Mouse (Mus musculus) embryonic facial prominence, embryonic 13.5 days (tissue): ENCODE results near the gene Mpp3. TPM values are rescaled to one million over a fixed set of nuclear protein-coding genes. Genes with fewer than 3 reads are reported as not detected.
A peak's percentile ranks its signal among the peaks of the same experiment; 100 is the strongest.

ENCODE experiments used
- ATAC-seq: fragments of 200-750 bp; cut with Nextera tagmentation; 2 replicates; pipeline ENCODE4 v1.8.0; 2017; ENCODE audit warnings: low read depth; ENCODE audit not compliant: insufficient number of reproducible peaks, insufficient read depth, low FRiP score, low TSS enrichment
- H3K27ac ChIP-seq: fragments of 300-500 bp; sonication (generic); 2 replicates; pipeline ENCODE4 v1.5.1; 2015; ENCODE audit warnings: moderate library complexity, mild to moderate bottlenecking, inconsistent platforms
- H3K27me3 ChIP-seq: fragments of 300-500 bp; sonication (generic); 2 replicates; pipeline ENCODE4 v1.6.1; 2015; ENCODE audit warnings: mild to moderate bottlenecking, inconsistent platforms
- H3K36me3 ChIP-seq: fragments of 300-500 bp; sonication (generic); 2 replicates; pipeline ENCODE4 v1.6.1; 2015; ENCODE audit warnings: mild to moderate bottlenecking, inconsistent platforms
- H3K4me1 ChIP-seq: fragments of 300-500 bp; sonication (generic); 2 replicates; pipeline ENCODE4 v1.6.1; 2015; ENCODE audit warnings: inconsistent platforms
- H3K4me2 ChIP-seq: fragments of 300-500 bp; sonication (generic); 2 replicates; pipeline ENCODE4 v1.6.1; 2015; ENCODE audit warnings: moderate library complexity, mild to moderate bottlenecking, inconsistent platforms
- H3K4me3 ChIP-seq: fragments of 300-500 bp; sonication (generic); 2 replicates; pipeline ENCODE4 v1.5.1; 2015; ENCODE audit warnings: mild to moderate bottlenecking, inconsistent platforms
- H3K9ac ChIP-seq: fragments of 300-500 bp; sonication (generic); 2 replicates; pipeline ENCODE4 v1.6.1; 2015; ENCODE audit warnings: mild to moderate bottlenecking, inconsistent platforms
- H3K9me3 ChIP-seq: fragments of 300-500 bp; sonication (generic); 2 replicates; pipeline ENCODE4 v1.6.1; 2016; ENCODE audit warnings: inconsistent platforms
- WGBS: fragments of 180-500 bp; shearing (Covaris S2); methylation state at CpG from one replicate; pipeline ENCODE4 v1.1.7; 2015; ENCODE audit warnings: mixed read lengths; 5-methylcytosine and 5-hydroxymethylcytosine counted together
- polyA plus RNA-seq: library from polyadenylated mRNA; unstranded; fragments of >200 nt; fragmentation: Nextera tagmentation; extraction: Ambion mirVana; gene quantifications from 2 replicates; pipeline ENCODE4 v1.2.1, GENCODE M21; 2015

Mpp3 gene
- polyA plus RNA-seq, 1 experiment from 2014 or later = 4.3 TPM

DNA sequence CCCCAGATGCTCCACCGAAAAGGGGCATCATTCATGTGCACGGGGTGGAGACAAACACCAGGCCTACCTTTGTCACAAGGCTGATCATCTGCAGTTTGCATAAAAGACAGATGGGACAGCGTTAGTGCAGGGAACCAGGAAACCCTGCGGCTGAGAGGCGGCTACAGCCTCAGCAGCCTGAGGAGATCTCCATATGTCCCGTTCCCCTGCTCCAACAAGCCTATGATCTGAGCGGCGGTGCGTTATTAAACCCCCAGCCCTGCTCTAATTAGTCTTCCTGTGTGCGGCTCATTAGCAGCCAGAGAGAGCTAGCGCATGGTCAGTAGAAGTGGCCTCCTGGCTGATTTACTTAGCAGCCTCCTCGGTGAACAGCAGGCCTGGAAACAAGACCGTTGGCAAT, 18.1 kb downstream of the Mpp3 start:
- WGBS = 70% methylated on average over 13 of the region's 13 CpGs
- Histone ChIP-seq H3K9ac (no peak overlapping the region), H3K36me3 (peaks cover 11% of the 10 kb centered on the region; the same call in 1 of the 2 replicates), H3K4me3 (no peak overlapping the region), H3K27ac (no peak overlapping the region), H3K27me3 (no peaks in the 10 kb centered on the region), H3K4me2 (no peak overlapping the region), H3K4me1 (no peaks in the 10 kb centered on the region), H3K9me3 (no peaks in the 10 kb centered on the region)
- ATAC-seq = no peak

DNA sequence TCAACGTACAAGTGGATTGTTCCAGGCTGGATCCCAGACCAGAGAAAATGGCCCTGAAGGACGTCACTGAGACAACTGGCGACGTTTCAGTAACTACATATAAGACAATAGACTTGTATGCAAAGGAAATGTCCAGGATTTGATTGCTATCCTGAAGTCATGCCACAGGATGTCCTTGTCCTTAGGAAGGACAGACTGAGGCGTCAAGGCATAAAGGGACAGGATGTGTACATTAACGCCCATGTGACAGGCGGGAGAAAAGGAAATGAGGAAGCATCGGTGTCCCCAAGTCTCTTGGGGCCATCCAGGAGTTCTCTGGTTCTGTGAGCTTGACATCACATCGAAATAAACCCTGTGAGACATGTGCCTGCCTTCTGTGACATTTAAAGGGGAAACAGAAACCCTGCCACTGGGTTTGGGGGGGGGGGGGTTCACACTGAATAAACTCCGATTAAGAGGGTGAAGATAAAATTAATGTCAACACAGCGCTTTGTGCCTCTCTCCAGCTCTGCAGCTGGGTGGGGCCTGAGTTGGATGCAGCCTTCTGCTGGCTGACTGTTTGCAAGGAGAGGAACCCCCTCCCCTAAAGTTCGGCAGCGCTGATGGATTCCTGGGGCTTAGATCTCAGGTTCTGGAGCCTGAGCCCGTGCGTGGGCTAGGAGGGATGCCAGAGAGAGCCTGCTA, 19.2 kb downstream of the Mpp3 start:
- Histone ChIP-seq H3K36me3 (peaks cover 16% of the 10 kb centered on the region), H3K9me3 (no peaks in the 10 kb centered on the region), H3K9ac (no peak overlapping the region), H3K27ac (no peak overlapping the region), H3K4me2 (no peak overlapping the region), H3K4me3 (no peak overlapping the region), H3K27me3 (no peaks in the 10 kb centered on the region), H3K4me1 (no peaks in the 10 kb centered on the region)
- no peak for ATAC-seq
- 81% methylated on average over 15 of the region's 15 CpGs for WGBS

DNA sequence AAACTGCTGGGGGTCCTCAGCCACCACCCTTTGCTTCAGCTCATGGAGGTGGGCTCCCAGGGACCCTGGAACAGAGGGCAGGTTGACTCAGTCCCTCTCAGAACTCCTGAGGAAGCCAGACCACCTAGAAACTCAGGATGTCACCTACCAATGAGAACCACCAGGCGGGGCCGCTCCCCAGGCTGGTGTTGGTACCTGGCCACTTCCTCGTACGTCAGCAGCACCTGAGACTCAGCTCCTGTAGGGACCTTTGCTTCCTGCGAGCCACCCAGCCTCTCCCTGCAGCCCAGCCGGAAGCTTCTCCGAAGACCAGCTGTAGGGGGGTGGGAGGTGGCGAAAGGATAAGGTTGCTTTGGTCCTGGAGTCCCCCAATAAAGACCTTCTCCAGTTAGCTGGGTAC, 19.9 kb downstream of the Mpp3 start:
- ATAC-seq = no peak
- Histone ChIP-seq H3K27ac (no peak overlapping the region), H3K36me3 (peaks cover 16% of the 10 kb centered on the region), H3K9me3 (no peaks in the 10 kb centered on the region), H3K27me3 (no peaks in the 10 kb centered on the region), H3K4me2 (no peak overlapping the region), H3K9ac (no peak overlapping the region), H3K4me3 (no peak overlapping the region), H3K4me1 (no peaks in the 10 kb centered on the region)
- 90% methylated on average over 8 of the region's 8 CpGs for WGBS

DNA sequence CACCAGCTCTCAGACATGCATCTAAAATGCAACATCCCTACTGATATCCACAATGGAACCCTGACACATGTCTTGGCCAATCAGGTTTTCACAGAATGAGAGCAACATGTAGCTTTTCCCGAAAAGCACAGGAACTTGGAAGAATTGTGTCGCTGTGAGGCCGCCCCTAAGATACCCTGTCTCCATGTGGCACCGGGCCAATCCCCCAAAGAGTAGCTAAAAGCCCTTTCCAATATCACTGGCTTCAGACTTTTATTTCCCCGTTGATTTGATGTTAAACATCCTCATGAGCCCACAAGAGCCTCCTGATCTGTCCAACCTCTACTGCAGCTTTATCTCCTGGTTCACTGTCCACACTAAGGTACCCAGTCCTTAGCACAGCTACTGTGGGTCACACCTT, 21.6 kb downstream of the Mpp3 start:
- ATAC-seq = no peak
- 81% methylated on average over 5 of the region's 5 CpGs for WGBS
- Histone ChIP-seq H3K27me3 (no peaks in the 10 kb centered on the region), H3K4me2 (no peak overlapping the region), H3K27ac (no peak overlapping the region), H3K4me1 (no peaks in the 10 kb centered on the region), H3K36me3 (peaks cover 16% of the 10 kb centered on the region), H3K9me3 (no peaks in the 10 kb centered on the region), H3K9ac (no peak overlapping the region), H3K4me3 (no peak overlapping the region)

DNA sequence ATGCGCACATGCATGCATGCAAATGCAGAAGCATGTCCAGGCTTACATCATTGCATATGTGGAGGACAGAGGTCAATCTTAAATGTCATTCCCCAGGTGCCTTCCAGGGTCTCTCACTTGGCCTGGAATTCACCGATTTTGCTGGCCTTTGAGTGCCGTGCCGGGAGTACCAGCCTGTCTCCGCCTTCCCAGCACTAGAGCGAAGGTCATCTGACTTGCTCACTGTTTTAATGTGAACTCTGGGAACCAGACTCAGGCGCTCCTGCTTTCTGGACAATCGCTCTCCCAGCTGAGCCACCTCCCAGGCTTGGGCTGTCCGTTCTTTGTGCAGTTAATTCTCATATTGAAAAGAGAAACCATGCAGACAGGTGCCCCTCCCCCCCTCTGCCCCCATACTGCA, 22.0 kb downstream of the Mpp3 start:
- H3K4me2 ChIP-seq = no peak overlapping the region
- no peaks in the 10 kb centered on the region for H3K27me3 ChIP-seq
- no peak overlapping the region for H3K4me3 ChIP-seq
- H3K27ac ChIP-seq = no peak overlapping the region
- H3K9me3 ChIP-seq = no peaks in the 10 kb centered on the region
- no peaks in the 10 kb centered on the region for H3K4me1 ChIP-seq
- no peak overlapping the region for H3K9ac ChIP-seq
- peaks cover 15% of the 10 kb centered on the region for H3K36me3 ChIP-seq
- WGBS = 75% methylated on average over 9 of the region's 9 CpGs
- no peak for ATAC-seq

DNA sequence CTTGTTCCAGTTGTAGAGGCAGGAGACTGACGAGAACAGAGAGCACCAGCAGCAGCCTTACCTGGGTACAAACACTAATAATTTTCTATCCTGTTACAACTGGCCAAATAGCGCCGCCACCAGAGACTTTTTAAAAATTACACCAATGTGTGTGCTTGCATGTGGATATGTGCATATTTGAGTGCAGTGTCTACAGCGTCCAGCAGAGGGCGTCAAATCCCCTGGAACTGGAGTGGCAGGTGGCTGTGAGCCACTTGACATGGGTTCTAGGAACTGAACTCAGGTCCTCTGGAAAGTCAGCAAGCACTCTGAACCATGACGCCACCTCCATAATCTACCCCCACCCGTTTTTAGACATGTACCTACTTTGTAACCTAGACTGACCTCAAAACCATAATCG, 24.0 kb downstream of the Mpp3 start:
- H3K9ac ChIP-seq = no peak overlapping the region
- H3K4me3 ChIP-seq = no peak overlapping the region
- peaks cover 10% of the 10 kb centered on the region; the same call in 1 of the 2 replicates for H3K36me3 ChIP-seq
- H3K27me3 ChIP-seq = no peaks in the 10 kb centered on the region
- WGBS = 91% methylated on average over 8 of the region's 8 CpGs
- ATAC-seq = no peak
- H3K27ac ChIP-seq = no peak overlapping the region
- no peaks in the 10 kb centered on the region for H3K9me3 ChIP-seq
- H3K4me1 ChIP-seq = no peaks in the 10 kb centered on the region
- no peak overlapping the region for H3K4me2 ChIP-seq

DNA sequence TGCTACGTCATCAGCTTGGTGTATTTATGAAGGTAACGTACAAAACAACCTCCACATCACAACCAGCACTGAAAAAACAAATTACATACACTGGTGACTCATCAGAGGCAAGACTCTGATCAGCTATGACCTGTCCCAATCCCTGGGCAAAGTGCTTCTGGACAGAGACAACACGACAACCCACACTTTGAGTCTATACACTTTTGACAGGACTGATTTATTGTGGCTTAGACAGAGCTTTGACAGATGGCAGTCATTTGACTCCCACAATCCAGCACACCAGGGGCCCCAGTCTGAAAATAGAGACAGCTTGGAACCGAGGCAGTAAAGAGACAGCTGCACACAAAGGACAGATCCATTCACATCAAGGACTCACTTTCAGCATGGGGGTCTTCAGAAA, 28.8 kb downstream of the Mpp3 start:
- Histone ChIP-seq H3K9me3 (no peaks in the 10 kb centered on the region), H3K36me3 (peaks cover 3% of the 10 kb centered on the region; the same call in 1 of the 2 replicates), H3K4me1 (peaks cover 7% of the 10 kb centered on the region; the same call in 1 of the 2 replicates), H3K27ac (no peak overlapping the region), H3K27me3 (no peaks in the 10 kb centered on the region), H3K4me3 (no peak overlapping the region), H3K4me2 (no peak overlapping the region), H3K9ac (no peak overlapping the region)
- ATAC-seq = no peak
- WGBS = 51% methylated on average over 4 of the region's 4 CpGs

DNA sequence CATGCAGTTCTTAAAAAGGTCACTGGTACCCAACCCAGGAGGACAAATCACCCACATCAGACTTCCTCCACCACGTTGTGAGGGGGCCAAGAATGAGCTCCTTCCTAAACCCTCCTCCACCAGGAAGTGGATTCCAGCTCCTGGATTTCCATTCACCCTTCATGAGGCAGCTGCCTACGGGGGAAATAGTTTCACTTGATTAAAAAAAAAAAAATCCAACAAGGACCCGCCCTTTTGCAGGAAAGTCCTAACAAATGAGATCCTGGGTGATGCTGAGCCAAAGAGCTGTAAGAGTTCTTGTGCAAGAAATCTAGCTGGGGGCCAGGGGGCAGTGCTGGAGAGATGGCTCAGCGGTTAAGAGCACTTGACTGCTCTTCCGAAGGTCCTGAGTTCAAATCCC, 30.0 kb downstream of the Mpp3 start:
- Histone ChIP-seq H3K27ac (0 out of 2 replicates have a peak overlapping the region, but pooled peaks have one; percentile 16), H3K4me2 (no peak overlapping the region), H3K9ac (no peak overlapping the region), H3K27me3 (no peaks in the 10 kb centered on the region), H3K9me3 (no peaks in the 10 kb centered on the region), H3K4me1 (peaks cover 7% of the 10 kb centered on the region; the same call in 1 of the 2 replicates), H3K4me3 (no peak overlapping the region), H3K36me3 (no peaks in the 10 kb centered on the region)
- 42% methylated on average over 5 of the region's 5 CpGs for WGBS
- no peak for ATAC-seq

DNA sequence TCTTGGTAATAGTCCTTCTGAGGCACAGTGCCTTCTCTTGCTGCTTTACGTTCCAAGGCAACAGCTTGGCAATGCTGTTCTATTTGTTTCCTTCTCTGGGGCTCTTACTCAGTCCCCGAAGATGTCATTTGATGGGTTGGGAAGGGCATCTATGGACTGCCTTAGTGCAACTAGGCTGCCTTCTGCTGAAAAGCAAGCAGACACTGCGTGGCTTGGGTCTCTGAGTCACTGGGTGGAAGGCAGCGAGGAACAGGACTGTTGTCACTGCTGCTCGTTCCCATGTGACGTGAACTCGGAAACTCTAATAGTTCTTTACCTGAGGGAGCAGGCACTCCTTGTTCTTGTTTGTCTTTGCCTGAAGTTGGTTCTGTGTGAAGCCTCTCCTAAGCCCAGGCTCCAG, 32.3 kb downstream of the Mpp3 start:
- H3K4me3 ChIP-seq = no peak overlapping the region
- 84% methylated on average over 7 of the region's 7 CpGs for WGBS
- H3K36me3 ChIP-seq = no peaks in the 10 kb centered on the region
- no peak overlapping the region for H3K9ac ChIP-seq
- no peak for ATAC-seq
- H3K4me1 ChIP-seq = peaks cover 7% of the 10 kb centered on the region; the same call in 1 of the 2 replicates
- no peaks in the 10 kb centered on the region for H3K27me3 ChIP-seq
- H3K4me2 ChIP-seq = no peak overlapping the region
- H3K9me3 ChIP-seq = no peaks in the 10 kb centered on the region
- no peak overlapping the region for H3K27ac ChIP-seq

DNA sequence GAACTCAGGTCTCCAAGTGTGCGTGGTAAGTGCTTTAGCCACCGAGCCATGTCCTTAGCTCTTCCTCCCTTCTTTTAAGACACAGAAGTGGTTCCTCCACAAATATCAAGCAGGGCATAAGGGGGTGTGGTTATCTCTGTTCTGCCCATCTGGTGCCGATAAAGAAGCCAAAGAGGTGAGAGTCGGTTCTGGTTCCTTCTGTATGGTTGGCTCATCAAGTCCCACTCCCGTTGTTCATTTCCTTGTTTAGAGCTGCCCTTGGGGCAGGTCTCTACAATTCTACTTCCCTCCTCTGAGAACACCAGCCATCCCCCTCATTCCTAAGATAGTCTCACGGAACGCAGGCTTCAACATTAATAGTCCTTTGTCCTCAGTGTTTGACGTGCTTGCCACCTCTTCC, 34.2 kb downstream of the Mpp3 start:
- no peak overlapping the region for H3K9ac ChIP-seq
- peaks cover 7% of the 10 kb centered on the region; the same call in 1 of the 2 replicates for H3K4me1 ChIP-seq
- no peak overlapping the region for H3K4me3 ChIP-seq
- 42% methylated on average over 8 of the region's 8 CpGs for WGBS
- no peak overlapping the region for H3K4me2 ChIP-seq
- no peak overlapping the region for H3K27ac ChIP-seq
- ATAC-seq = no peak
- H3K36me3 ChIP-seq = no peaks in the 10 kb centered on the region
- H3K9me3 ChIP-seq = no peaks in the 10 kb centered on the region
- H3K27me3 ChIP-seq = no peaks in the 10 kb centered on the region

DNA sequence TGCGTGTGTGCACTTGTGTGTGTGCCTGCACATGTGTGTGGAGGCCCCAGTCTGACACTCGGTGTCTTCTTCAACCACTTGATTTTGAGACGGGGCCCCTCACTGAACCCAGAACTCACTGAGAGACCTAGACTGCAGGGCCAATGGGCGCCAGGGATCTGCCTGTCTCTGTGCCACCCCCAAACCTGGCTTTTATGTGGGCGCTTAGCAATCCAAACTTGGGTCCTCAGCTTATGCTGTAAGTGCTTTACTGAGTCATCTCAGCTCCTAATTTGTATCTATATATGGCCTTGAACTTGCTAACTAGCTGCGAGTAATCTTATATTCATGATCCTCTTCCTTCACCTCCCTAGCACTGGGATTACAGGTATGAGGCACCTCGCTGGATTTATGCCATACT, 35.9 kb downstream of the Mpp3 start:
- Histone ChIP-seq H3K9ac (no peak overlapping the region), H3K36me3 (no peaks in the 10 kb centered on the region), H3K27ac (no peak overlapping the region), H3K4me3 (no peak overlapping the region), H3K9me3 (no peaks in the 10 kb centered on the region), H3K27me3 (peaks cover 3% of the 10 kb centered on the region; the same call in 1 of the 2 replicates), H3K4me1 (no peaks in the 10 kb centered on the region), H3K4me2 (no peak overlapping the region)
- no peak for ATAC-seq
- WGBS = 86% methylated on average over 7 of the region's 7 CpGs

DNA sequence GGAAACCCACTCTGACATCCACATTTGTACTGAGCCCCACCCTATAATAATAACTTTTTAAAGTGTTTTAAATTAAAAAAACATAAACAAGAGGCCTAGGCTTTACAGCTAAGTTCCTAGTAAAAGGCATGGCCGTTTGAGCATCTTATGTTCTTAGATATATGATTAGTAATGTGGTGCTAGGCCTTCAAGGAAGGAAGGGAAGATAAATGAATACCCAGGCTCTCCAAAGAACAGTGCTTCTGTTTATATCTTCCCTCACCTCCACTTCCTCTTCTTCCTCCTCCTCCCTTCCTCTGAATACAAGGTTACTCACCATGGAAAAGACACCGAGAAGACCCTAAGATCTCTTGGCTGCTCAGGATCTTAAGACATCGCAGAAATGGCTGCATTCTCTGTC, 36.4 kb downstream of the Mpp3 start:
- Histone ChIP-seq H3K4me3 (no peak overlapping the region), H3K36me3 (no peaks in the 10 kb centered on the region), H3K27ac (no peak overlapping the region), H3K27me3 (peaks cover 6% of the 10 kb centered on the region; the same call in 1 of the 2 replicates), H3K9ac (no peak overlapping the region), H3K4me2 (no peak overlapping the region), H3K4me1 (no peaks in the 10 kb centered on the region), H3K9me3 (no peaks in the 10 kb centered on the region)
- WGBS = 73% methylated on average over 3 of the region's 3 CpGs
- ATAC-seq = no peak
